15 mouse cellular contexts compared by ENCODE assay signal in the genomic region with DNA sequence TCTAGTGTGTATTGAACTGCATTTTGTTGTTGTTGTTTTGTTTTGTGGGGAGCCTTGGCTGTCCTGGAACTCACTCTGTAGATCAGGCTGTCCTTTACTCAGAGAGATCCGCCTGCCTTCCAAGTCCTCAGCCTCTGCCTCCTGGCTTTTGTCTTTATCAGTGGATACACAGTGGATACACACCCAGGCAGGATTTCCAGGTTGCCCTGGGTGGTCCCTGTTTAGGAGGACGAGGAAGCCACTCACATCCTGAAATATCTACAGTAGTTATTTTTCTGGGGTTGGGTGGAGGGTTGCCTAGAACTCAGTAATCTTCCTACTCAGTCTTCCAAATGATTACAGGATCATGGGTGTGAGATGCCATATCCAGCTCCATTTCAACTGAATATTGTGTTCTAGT. TPM values are rescaled to one million over a fixed set of nuclear protein-coding genes. Genes with fewer than 3 reads are reported as not detected.
DNase-seq lines count a peak whose midpoint lies in the region; ATAC-seq and TF ChIP-seq lines count a peak whose summit lies in the region.
"Had no signal": no experiment of that assay in that cellular context is flagged by ENCODE, and none has a peak within 500 bp of the region (broad histone marks: within the 10 kb centered on the region; RNA-seq: fewer than 3 reads in every experiment).

No protein-coding gene starts in this region.

- peak overlapping the region; percentile 33; the same call in 1 of the 2 replicates for H3K27ac ChIP-seq in bone marrow, adult 2 months (ENCODE audit: control insufficient read depth, insufficient read depth, low read depth, low read length, poor library complexity)
- H3K27ac ChIP-seq in heart, embryonic 11.5 days (ENCODE audit: low read depth, low read length) = no peak overlapping the region
- H3K27ac ChIP-seq in liver, embryonic 14.5 days = peak overlapping the region; percentile 70
- H3K27ac ChIP-seq: forebrain, embryonic 13.5 days; midbrain, embryonic 12.5 days; neural tube, embryonic 13.5 days had no signal

- no peak for TF ChIP-seq EP300 in liver, embryonic 14.5 days (IDR thresholded peaks at IDR 0.05; ENCODE audit: low read depth)

- peak; percentile 44 to 58 for DNase-seq in kidney, adult 8-10 months
- DNase-seq in kidney, adult 18-20 months = no peak
- no peak for DNase-seq in liver, embryonic 14.5 days (ENCODE audit: low read depth in 3 of 3, low spot score in 3 of 3)
- DNase-seq in neural tube, embryonic 10.5 days (ENCODE audit: extremely low spot score, low spot score) = no peak
- DNase-seq: layer of hippocampus, adult 9-11 months had no signal

- peaks cover 11% of the 10 kb centered on the region for H3K4me1 ChIP-seq in bone marrow, adult 2 months (ENCODE audit: control insufficient read depth, insufficient read depth, low read length)
- H3K4me1 ChIP-seq in heart, embryonic 11.5 days (ENCODE audit: control insufficient read depth, insufficient read depth, low read length) = peaks cover 3% of the 10 kb centered on the region; the same call in 1 of the 2 replicates
- H3K4me1 ChIP-seq in liver, embryonic 14.5 days (replicated peaks; ENCODE audit: control insufficient read depth in 2 of 2, insufficient read depth in 2 of 2, low read length in 1 of 2) = peaks cover 26 to 40% of the 10 kb centered on the region in 2 experiments

- WGBS in bone marrow, adult 2 months = 41% methylated on average over 2 of the region's 2 CpGs
- WGBS in heart, embryonic 11.5 days (ENCODE audit: insufficient replicate concordance) = 49% methylated on average over 2 of the region's 2 CpGs
- WGBS in liver, embryonic 14.5 days (ENCODE audit: insufficient replicate concordance) = 19% methylated on average over 2 of the region's 2 CpGs

- no peak for TF ChIP-seq POLR2A in bone marrow, adult 2 months (IDR thresholded peaks at IDR 0.05; ENCODE audit: borderline replicate concordance, control insufficient read depth, low read depth, low read length)

- peak overlapping the region; percentile 65 for H3K4me3 ChIP-seq in bone marrow, adult 2 months (replicated peaks; ENCODE audit: control insufficient read depth, low read depth, low read length)
- 0 out of 2 replicates have a peak overlapping the region, but pooled peaks have one; percentile 10 for H3K4me3 ChIP-seq in heart, embryonic 11.5 days (ENCODE audit: low read depth, low read length)
- peak overlapping the region; percentile 58 to 84 for H3K4me3 ChIP-seq in liver, embryonic 14.5 days (ENCODE audit: insufficient read depth in 1 of 2, low read depth in 2 of 2, low read length in 2 of 2)
- H3K4me3 ChIP-seq: forebrain, embryonic 13.5 days; midbrain, embryonic 12.5 days; neural tube, embryonic 13.5 days had no signal

- H3K9me3 ChIP-seq in heart, embryonic 11.5 days (replicated peaks; ENCODE audit: control insufficient read depth, low read length) = no peaks in the 10 kb centered on the region
- no peaks in the 10 kb centered on the region for H3K9me3 ChIP-seq in liver, embryonic 14.5 days (ENCODE audit: control insufficient read depth, low read length)
- H3K9me3 ChIP-seq: forebrain, embryonic 13.5 days; midbrain, embryonic 12.5 days; neural tube, embryonic 13.5 days had no signal

- H3K9ac ChIP-seq in heart, embryonic 11.5 days (ENCODE audit: low read depth, low read length) = no peak overlapping the region
- peak overlapping the region; percentile 79 for H3K9ac ChIP-seq in liver, embryonic 14.5 days (replicated peaks)
- H3K9ac ChIP-seq: forebrain, embryonic 13.5 days; midbrain, embryonic 12.5 days; neural tube, embryonic 13.5 days had no signal

- ATAC-seq in heart, embryonic 11.5 days (replicated peaks; ENCODE audit: insufficient number of reproducible peaks, low FRiP score, low TSS enrichment) = no peak
- no peak for ATAC-seq in liver, embryonic 14.5 days (ENCODE audit: insufficient read depth)
- ATAC-seq in monocyte, adult 5-6 weeks (replicated peaks; ENCODE audit: insufficient number of reproducible peaks, low FRiP score, low TSS enrichment, poor library complexity, severe bottlenecking) = no peak
- ATAC-seq in activated CD4-positive, CD25-positive, alpha-beta regulatory T cell, adult 4 months = no peak
- ATAC-seq: forebrain, embryonic 13.5 days; hindbrain, embryonic 16.5 days had no signal

- no peak for TF ChIP-seq CTCF in bone marrow, adult 2 months (IDR thresholded peaks at IDR 0.05; ENCODE audit: control insufficient read depth, insufficient read depth, low read length)
- TF ChIP-seq CTCF in liver, embryonic 14.5 days (IDR thresholded peaks at IDR 0.05; ENCODE audit: low read depth) = no peak

- H3K36me3 ChIP-seq in heart, embryonic 11.5 days (ENCODE audit: control insufficient read depth, insufficient read depth, low read length) = peaks cover 6% of the 10 kb centered on the region; the same call in 1 of the 2 replicates
- H3K36me3 ChIP-seq in liver, embryonic 14.5 days (replicated peaks; ENCODE audit: control insufficient read depth, insufficient read depth, low read depth) = peaks cover 28% of the 10 kb centered on the region

- no peaks in the 10 kb centered on the region for H3K27me3 ChIP-seq in heart, embryonic 11.5 days (ENCODE audit: control insufficient read depth, insufficient read depth, low read length)
- no peaks in the 10 kb centered on the region for H3K27me3 ChIP-seq in liver, embryonic 14.5 days (ENCODE audit: control insufficient read depth, insufficient read depth, low read length)
- H3K27me3 ChIP-seq: forebrain, embryonic 13.5 days; midbrain, embryonic 12.5 days; neural tube, embryonic 13.5 days had no signal

- peak overlapping the region; percentile 31 for H3K4me2 ChIP-seq in heart, embryonic 11.5 days
- H3K4me2 ChIP-seq in liver, embryonic 14.5 days (ENCODE audit: low read depth) = peak overlapping the region; percentile 59
- H3K4me2 ChIP-seq: forebrain, embryonic 13.5 days; midbrain, embryonic 12.5 days; neural tube, embryonic 13.5 days had no signal

RNA-seq across cellular contexts. Expression of a gene that starts 1.4 kb away (rescaled TPM):
- 48.0 and 67.4 TPM in 2 replicates for polyA plus RNA-seq in bone marrow, adult 2 months (2011; ENCODE audit: insufficient read depth, insufficient read length, low replicate concordance, missing spikeins)
- polyA plus RNA-seq in heart, embryonic 11.5 days (2014; fragmentation: Nextera tagmentation; extraction: Ambion mirVana) = 2.9 and 3.1 TPM in 2 replicates
- polyA plus RNA-seq in liver, embryonic 14.5 days (2012; rRNA removed) = 3.2 and 4.3 TPM in 2 replicates
- 3.7 and 4.0 TPM in 2 replicates for polyA plus RNA-seq in liver, embryonic 14.5 days (2014; fragmentation: Nextera tagmentation; extraction: Ambion mirVana)
- total RNA-seq in monocyte, adult 5-6 weeks (2017) = 59.4 to 98.9 TPM (median 63.8 TPM) in 3 replicates
- 10 to 100 TPM; 36.4 to 43.7 TPM for polyA plus RNA-seq in activated CD4-positive, CD25-positive, alpha-beta regulatory T cell, adult 4 months (2017; shearing (Covaris generic))

RNA-seq across cellular contexts. Expression of a gene that starts 13.7 kb away (rescaled TPM):
- polyA plus RNA-seq in bone marrow, adult 2 months (2011; ENCODE audit: insufficient read depth, insufficient read length, low replicate concordance, missing spikeins) = 60.1 and 94.6 TPM in 2 replicates
- 2.0 and 3.1 TPM in 2 replicates for polyA plus RNA-seq in heart, embryonic 11.5 days (2014; fragmentation: Nextera tagmentation; extraction: Ambion mirVana)
- polyA plus RNA-seq in liver, embryonic 14.5 days (2012; rRNA removed) = 24.3 and 29.1 TPM in 2 replicates
- polyA plus RNA-seq in liver, embryonic 14.5 days (2014; fragmentation: Nextera tagmentation; extraction: Ambion mirVana) = 25.5 and 28.8 TPM in 2 replicates
- total RNA-seq in monocyte, adult 5-6 weeks (2017) = 372 to 405 TPM (median 385 TPM) in 3 replicates
- 1,000 to 10,000 TPM in 1 of 2 experiments, 100 to 1,000 TPM in 1; 679 to 1,228 TPM for polyA plus RNA-seq in activated CD4-positive, CD25-positive, alpha-beta regulatory T cell, adult 4 months (2017; shearing (Covaris generic))

RNA-seq across cellular contexts. Expression of a gene that starts 23.6 kb away (rescaled TPM):
- 23.5 and 45.8 TPM in 2 replicates for polyA plus RNA-seq in bone marrow, adult 2 months (2011; ENCODE audit: insufficient read depth, insufficient read length, low replicate concordance, missing spikeins)
- polyA plus RNA-seq in heart, embryonic 11.5 days (2014; fragmentation: Nextera tagmentation; extraction: Ambion mirVana) = 6.7 and 7.3 TPM in 2 replicates
- 6.8 and 7.9 TPM in 2 replicates for polyA plus RNA-seq in liver, embryonic 14.5 days (2012; rRNA removed)
- 9.8 and 10.6 TPM in 2 replicates for polyA plus RNA-seq in liver, embryonic 14.5 days (2014; fragmentation: Nextera tagmentation; extraction: Ambion mirVana)
- total RNA-seq in monocyte, adult 5-6 weeks (2017) = 122 to 131 TPM (median 124 TPM) in 3 replicates
- 100 to 1,000 TPM; 415 to 458 TPM for polyA plus RNA-seq in activated CD4-positive, CD25-positive, alpha-beta regulatory T cell, adult 4 months (2017; shearing (Covaris generic))

RNA-seq across cellular contexts. Expression of a gene that starts 23.8 kb away (rescaled TPM):
- not detected in 2 replicates for polyA plus RNA-seq in bone marrow, adult 2 months (2011; ENCODE audit: insufficient read depth, insufficient read length, low replicate concordance, missing spikeins)
- polyA plus RNA-seq in heart, embryonic 11.5 days (2014; fragmentation: Nextera tagmentation; extraction: Ambion mirVana) = not detected in 2 replicates
- not detected in 2 replicates for polyA plus RNA-seq in liver, embryonic 14.5 days (2012; rRNA removed)
- polyA plus RNA-seq in liver, embryonic 14.5 days (2014; fragmentation: Nextera tagmentation; extraction: Ambion mirVana) = not detected in 2 replicates
- 0.49 to 1.0 TPM in 2 of 3 replicates, not detected in the other for total RNA-seq in monocyte, adult 5-6 weeks (2017)
- polyA plus RNA-seq in activated CD4-positive, CD25-positive, alpha-beta regulatory T cell, adult 4 months (2017; shearing (Covaris generic)) = under 1 TPM in 1 of 2 experiments, not detected in 1; 0.46 TPM
- polyA plus RNA-seq: forebrain, embryonic 13.5 days; gonadal fat pad, adult 2 months; hindbrain, embryonic 16.5 days; limb, embryonic 11.5 days; midbrain, embryonic 12.5 days; neural tube, embryonic 13.5 days had no signal

RNA-seq across cellular contexts. Expression of a gene that starts 38.9 kb away (rescaled TPM):
- polyA plus RNA-seq in bone marrow, adult 2 months (2011; ENCODE audit: insufficient read depth, insufficient read length, low replicate concordance, missing spikeins) = 23.0 and 34.5 TPM in 2 replicates
- polyA plus RNA-seq in heart, embryonic 11.5 days (2014; fragmentation: Nextera tagmentation; extraction: Ambion mirVana) = 17.4 TPM in 2 replicates
- polyA plus RNA-seq in liver, embryonic 14.5 days (2012; rRNA removed) = 5.5 and 6.3 TPM in 2 replicates
- 3.5 and 4.5 TPM in 2 replicates for polyA plus RNA-seq in liver, embryonic 14.5 days (2014; fragmentation: Nextera tagmentation; extraction: Ambion mirVana)
- total RNA-seq in monocyte, adult 5-6 weeks (2017) = 14.8 to 25.6 TPM (median 22.1 TPM) in 3 replicates
- polyA plus RNA-seq in activated CD4-positive, CD25-positive, alpha-beta regulatory T cell, adult 4 months (2017; shearing (Covaris generic)) = 10 to 100 TPM; 13.6 to 17.6 TPM

Comparison
In these comparisons a context has a peak if more than half of its experiments do, and no peak if none do; other contexts are left out.
1. DNase-seq: peak in kidney, adult 8-10 months (2 of 2); none in kidney, adult 18-20 months (single experiment), liver, embryonic 14.5 days (0 of 3) and neural tube, embryonic 10.5 days (single experiment).
2. H3K4me3 ChIP-seq: peak in every context shown above with its lines; median percentile 71 in liver, embryonic 14.5 days; 65 in bone marrow, adult 2 months; 10 in heart, embryonic 11.5 days.